Mouse (Mus musculus): ENCODE data around the gene 1700011L22Rik. TPM values are rescaled to one million over a fixed set of nuclear protein-coding genes. Genes with fewer than 3 reads are reported as not detected.

The 1700011L22Rik gene
- not detected in 2 replicates for polyA plus RNA-seq (2015; fragmentation: Nextera tagmentation; extraction: Ambion mirVana)

DNA sequence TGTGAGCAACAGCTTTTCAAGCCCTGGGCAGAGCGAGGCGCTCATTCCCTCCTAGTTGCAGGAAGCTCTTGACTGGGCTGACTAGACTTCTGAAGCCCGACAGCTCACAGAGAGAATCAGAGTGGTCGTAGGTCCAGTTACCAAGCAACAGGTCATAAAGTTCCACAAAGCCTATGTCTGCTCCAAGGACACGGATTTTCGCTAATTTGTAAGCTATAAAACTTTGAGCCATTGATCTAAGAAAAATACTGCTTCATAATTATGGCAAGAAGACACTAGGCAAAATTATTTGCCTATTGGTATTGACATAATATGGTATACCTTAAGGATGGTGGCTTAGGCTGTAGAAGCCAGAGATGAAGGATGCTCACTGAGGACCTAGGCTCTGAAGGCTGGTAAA is at the start of gene 1700011L22Rik:
TSS of gene 1700011L22Rik (minus strand) at position 101 of the 400 bp plus-strand sequence.
- Histone ChIP-seq H3K4me1 (no peaks in the 10 kb centered on the region), H3K9me3 (no peaks in the 10 kb centered on the region), H3K27me3 (no peaks in the 10 kb centered on the region), H3K4me3 (no peak within 1 kb of the TSS), H3K36me3 (no peaks in the 10 kb centered on the region), H3K27ac (no peak within 1 kb of the TSS), H3K9ac (no peak within 1 kb of the TSS), H3K4me2 (no peak within 1 kb of the TSS)
- WGBS, result 53% methylated on average over 6 of the region's 6 CpGs
- no peak for ATAC-seq (ENCODE audit: insufficient number of reproducible peaks, low FRiP score, low TSS enrichment, low read depth)

DNA sequence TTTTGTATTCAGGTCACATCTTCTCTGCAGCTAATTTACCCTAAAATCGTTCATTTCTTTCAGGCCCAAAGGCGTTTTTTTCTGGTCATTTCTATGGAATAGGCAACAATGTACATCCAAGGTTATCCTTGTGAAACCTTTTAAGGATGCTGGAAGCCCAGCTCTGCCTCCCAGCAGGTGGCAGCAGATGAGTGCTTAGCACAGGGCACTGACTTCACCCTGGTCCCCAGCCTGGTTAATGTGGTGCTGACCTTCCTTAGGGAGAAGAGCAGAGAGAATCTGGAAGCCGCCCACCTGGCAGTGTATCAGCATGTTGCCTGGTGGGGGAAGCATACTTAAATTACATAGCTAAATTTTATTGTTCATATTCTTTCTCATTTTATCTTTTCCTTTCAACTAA is 49.4 kb upstream of the 1700011L22Rik start:
- H3K27me3 ChIP-seq, result no peaks in the 10 kb centered on the region

GRCm38 (mm10) chr8:79295276-79296105 is 47.1 kb upstream of the 1700011L22Rik start:
- H3K36me3 ChIP-seq, result no peaks in the 10 kb centered on the region
- peak overlapping the region; percentile 80 for H3K4me2 ChIP-seq
- H3K4me1 ChIP-seq, result peaks cover 14% of the 10 kb centered on the region
- H3K9ac ChIP-seq, result peak overlapping the region; percentile 64
- H3K27ac ChIP-seq, result peak overlapping the region; percentile 97
- ATAC-seq (ENCODE audit: insufficient number of reproducible peaks, low FRiP score, low TSS enrichment, low read depth), result no peak
- H3K9me3 ChIP-seq, result no peaks in the 10 kb centered on the region
- H3K27me3 ChIP-seq, result no peaks in the 10 kb centered on the region
- H3K4me3 ChIP-seq, result peak overlapping the region; percentile 63
- WGBS, result 11% methylated on average over 18 of the region's 18 CpGs

More for the DNA sequence above, 49.4 kb upstream of the 1700011L22Rik start:
- Histone ChIP-seq H3K9ac (no peak overlapping the region), H3K4me1 (peaks cover 17% of the 10 kb centered on the region), H3K27ac (no peak overlapping the region), H3K4me3 (no peak overlapping the region), H3K9me3 (no peaks in the 10 kb centered on the region), H3K36me3 (no peaks in the 10 kb centered on the region), H3K4me2 (no peak overlapping the region)
- 46% methylated on average over 3 of the region's 3 CpGs for WGBS
- ATAC-seq (ENCODE audit: insufficient number of reproducible peaks, low FRiP score, low TSS enrichment, low read depth), result no peak

GRCm38 (mm10) chr8:79294610-79295275 is 46.4 kb upstream of the 1700011L22Rik start, which contains the start of gene Mmaa:
Gene Mmaa (minus strand): TSS chr8:79294937.
- Histone ChIP-seq H3K27ac (peak within 1 kb of the TSS; percentile 97), H3K27me3 (no peaks in the 10 kb centered on the region), H3K9me3 (no peaks in the 10 kb centered on the region), H3K36me3 (no peaks in the 10 kb centered on the region), H3K4me2 (peak within 1 kb of the TSS; percentile 80), H3K9ac (peak within 1 kb of the TSS; percentile 73), H3K4me1 (peaks cover 14% of the 10 kb centered on the region), H3K4me3 (peak within 1 kb of the TSS; percentile 63)
- peak; percentile 96 for ATAC-seq (ENCODE audit: insufficient number of reproducible peaks, low FRiP score, low TSS enrichment, low read depth)
- WGBS, result under 1% methylated on average over 69 of the region's 74 CpGs

DNA sequence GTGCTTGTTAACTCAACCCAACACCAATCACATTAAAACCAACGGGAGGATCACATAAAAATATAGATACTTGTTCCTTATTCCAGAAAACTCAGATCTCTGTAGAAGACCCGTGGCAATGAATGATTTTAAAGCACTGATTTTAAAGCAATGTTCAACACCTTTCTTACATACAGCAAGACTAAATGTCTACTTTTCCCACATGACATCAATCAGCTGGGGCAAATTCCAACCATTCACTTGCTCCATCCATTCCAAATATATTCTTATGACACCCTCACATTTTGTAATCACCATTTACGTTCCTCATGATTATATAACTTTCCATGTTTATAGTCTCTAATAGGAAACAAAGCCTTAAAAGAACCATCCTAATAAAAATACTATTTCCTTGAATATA is 45.5 kb upstream of the 1700011L22Rik start:
- Histone ChIP-seq H3K27ac (peak overlapping the region; percentile 97; the same call in 1 of the 2 replicates), H3K4me3 (peak overlapping the region; percentile 63), H3K36me3 (no peaks in the 10 kb centered on the region), H3K4me1 (peaks cover 14% of the 10 kb centered on the region), H3K9ac (0 out of 2 replicates have a peak overlapping the region, but pooled peaks have one; percentile 73), H3K27me3 (no peaks in the 10 kb centered on the region), H3K9me3 (no peaks in the 10 kb centered on the region), H3K4me2 (peak overlapping the region; percentile 80)
- no peak for ATAC-seq (ENCODE audit: insufficient number of reproducible peaks, low FRiP score, low TSS enrichment, low read depth)
- WGBS, result 37% methylated on average over 3 of the region's 3 CpGs

- ATAC-seq (ENCODE audit: insufficient number of reproducible peaks, low FRiP score, low TSS enrichment, low read depth), result no peak
- H3K36me3 ChIP-seq, result no peaks in the 10 kb centered on the region
- H3K27me3 ChIP-seq, result no peaks in the 10 kb centered on the region
- H3K4me2 ChIP-seq, result peak overlapping the region; percentile 80; the same call in 1 of the 2 replicates
- H3K9me3 ChIP-seq, result no peaks in the 10 kb centered on the region
- peaks cover 14% of the 10 kb centered on the region for H3K4me1 ChIP-seq
- WGBS, result 83% methylated on average over 3 of the region's 3 CpGs
- no peak overlapping the region for H3K4me3 ChIP-seq
- no peak overlapping the region for H3K9ac ChIP-seq
- H3K27ac ChIP-seq, result peak overlapping the region; percentile 47
These were observed 44.4 kb upstream of the 1700011L22Rik start for GRCm38 (mm10) chr8:79292712-79293264.

- Histone ChIP-seq H3K4me2 (no peak overlapping the region), H3K36me3 (no peaks in the 10 kb centered on the region), H3K9me3 (no peaks in the 10 kb centered on the region), H3K27ac (no peak overlapping the region), H3K4me1 (peaks cover 9% of the 10 kb centered on the region), H3K9ac (no peak overlapping the region), H3K27me3 (no peaks in the 10 kb centered on the region), H3K4me3 (no peak overlapping the region)
- WGBS, result 63% methylated on average over 5 of the region's 5 CpGs
- no peak for ATAC-seq (ENCODE audit: insufficient number of reproducible peaks, low FRiP score, low TSS enrichment, low read depth)
These were observed 41.2 kb upstream of the 1700011L22Rik start for GRCm38 (mm10) chr8:79289592-79289991.

DNA sequence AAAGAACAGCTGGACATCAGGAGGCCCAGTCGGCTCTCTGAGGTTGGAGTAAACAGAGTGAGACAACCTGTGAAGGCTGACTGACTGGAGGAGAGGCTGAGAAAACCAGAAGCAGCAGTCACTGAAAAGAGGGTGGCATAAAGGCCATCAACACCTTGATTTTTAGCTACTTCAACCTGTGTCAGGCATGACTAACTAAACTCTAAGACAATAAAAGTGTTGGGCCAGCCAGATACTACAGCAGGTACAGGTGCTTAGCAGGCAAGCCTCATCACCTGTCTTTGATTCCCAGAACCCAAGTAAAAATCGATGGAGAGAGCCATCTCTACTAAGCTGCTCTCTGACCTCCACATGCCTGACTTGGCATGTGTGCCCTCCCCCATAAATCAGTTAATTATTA is 40.3 kb upstream of the 1700011L22Rik start:
- no peak overlapping the region for H3K9ac ChIP-seq
- no peaks in the 10 kb centered on the region for H3K27me3 ChIP-seq
- H3K4me3 ChIP-seq, result no peak overlapping the region
- no peak overlapping the region for H3K4me2 ChIP-seq
- WGBS, result 66% methylated on average over 2 of the region's 2 CpGs
- no peaks in the 10 kb centered on the region for H3K9me3 ChIP-seq
- ATAC-seq (ENCODE audit: insufficient number of reproducible peaks, low FRiP score, low TSS enrichment, low read depth), result no peak
- no peak overlapping the region for H3K27ac ChIP-seq
- H3K36me3 ChIP-seq, result no peaks in the 10 kb centered on the region
- H3K4me1 ChIP-seq, result peaks cover 9% of the 10 kb centered on the region

GRCm38 (mm10) chr8:79288250-79288649 is 39.9 kb upstream of the 1700011L22Rik start:
- WGBS, result 95% methylated on average over 4 of the region's 4 CpGs
- H3K4me1 ChIP-seq, result peaks cover 5% of the 10 kb centered on the region
- H3K27ac ChIP-seq, result no peak overlapping the region
- H3K9ac ChIP-seq, result no peak overlapping the region
- no peaks in the 10 kb centered on the region for H3K27me3 ChIP-seq
- H3K9me3 ChIP-seq, result no peaks in the 10 kb centered on the region
- H3K4me3 ChIP-seq, result no peak overlapping the region
- H3K4me2 ChIP-seq, result no peak overlapping the region
- H3K36me3 ChIP-seq, result no peaks in the 10 kb centered on the region
- ATAC-seq (ENCODE audit: insufficient number of reproducible peaks, low FRiP score, low TSS enrichment, low read depth), result no peak

GRCm38 (mm10) chr8:79286424-79286823 is 38.1 kb upstream of the 1700011L22Rik start:
- WGBS, result 85% methylated on average over 3 of the region's 3 CpGs
- H3K4me2 ChIP-seq, result no peak overlapping the region
- H3K9ac ChIP-seq, result no peak overlapping the region
- ATAC-seq (ENCODE audit: insufficient number of reproducible peaks, low FRiP score, low TSS enrichment, low read depth), result no peak
- H3K36me3 ChIP-seq, result peaks cover 5% of the 10 kb centered on the region
- H3K4me3 ChIP-seq, result no peak overlapping the region
- no peaks in the 10 kb centered on the region for H3K9me3 ChIP-seq
- no peaks in the 10 kb centered on the region for H3K4me1 ChIP-seq
- H3K27me3 ChIP-seq, result no peaks in the 10 kb centered on the region
- no peak overlapping the region for H3K27ac ChIP-seq

GRCm38 (mm10) chr8:79284626-79285025 is 36.3 kb upstream of the 1700011L22Rik start:
- Histone ChIP-seq H3K9ac (no peak overlapping the region), H3K36me3 (peaks cover 15% of the 10 kb centered on the region), H3K4me2 (no peak overlapping the region), H3K27ac (no peak overlapping the region), H3K4me3 (no peak overlapping the region), H3K27me3 (no peaks in the 10 kb centered on the region), H3K4me1 (no peaks in the 10 kb centered on the region), H3K9me3 (no peaks in the 10 kb centered on the region)
- 92% methylated on average over 3 of the region's 3 CpGs for WGBS
- no peak for ATAC-seq (ENCODE audit: insufficient number of reproducible peaks, low FRiP score, low TSS enrichment, low read depth)

All from limb, embryonic 15.5 days (tissue).